Mouse (Mus musculus) intestine, postnatal 0 days (tissue): ENCODE results near the gene 9330182L06Rik. TPM values are rescaled to one million over a fixed set of nuclear protein-coding genes. Genes with fewer than 3 reads are reported as not detected.
A peak's percentile ranks its signal among the peaks of the same experiment; 100 is the strongest.

Experiments used
- ATAC-seq: fragments of 200-750 bp; cut with Nextera tagmentation; 2 replicates; pipeline ENCODE4 v1.8.0; 2017; ENCODE audit warnings: mild to moderate bottlenecking, moderate TSS enrichment, moderate library complexity
- H3K27ac ChIP-seq: fragments of 300-500 bp; sonication (generic); 2 replicates; pipeline ENCODE4 v1.5.1; 2014; ENCODE audit warnings: mild to moderate bottlenecking, low read depth, low read length, moderate library complexity
- H3K27me3 ChIP-seq: fragments of 300-500 bp; sonication (generic); replicated peaks from 2 replicates; pipeline ENCODE4 v1.6.1; 2014; ENCODE audit warnings: low read length, mixed read lengths; ENCODE audit not compliant: control insufficient read depth, insufficient read depth
- H3K36me3 ChIP-seq: fragments of 300-500 bp; sonication (generic); 2 replicates; pipeline ENCODE4 v1.6.1; 2014; ENCODE audit warnings: mild to moderate bottlenecking, moderate library complexity; ENCODE audit not compliant: control insufficient read depth, insufficient read depth
- H3K4me1 ChIP-seq: fragments of 300-500 bp; sonication (generic); replicated peaks from 2 replicates; pipeline ENCODE4 v1.6.1; 2014; ENCODE audit warnings: antibody characterized with exemption, low read length, mixed read lengths; ENCODE audit not compliant: control insufficient read depth, insufficient read depth
- H3K4me2 ChIP-seq: fragments of 300-500 bp; sonication (generic); replicated peaks from 2 replicates; pipeline ENCODE4 v1.6.1; 2014; ENCODE audit warnings: low read depth, mild to moderate bottlenecking, moderate library complexity
- H3K4me3 ChIP-seq: fragments of 300-500 bp; sonication (generic); 2 replicates; pipeline ENCODE4 v1.5.1; 2014; ENCODE audit warnings: low read depth, low read length
- H3K9ac ChIP-seq: fragments of 300-500 bp; sonication (generic); 2 replicates; pipeline ENCODE4 v1.6.1; 2014; ENCODE audit warnings: mild to moderate bottlenecking, low read depth, low read length
- H3K9me3 ChIP-seq: fragments of 300-500 bp; sonication (generic); 2 replicates; pipeline ENCODE4 v1.6.1; 2016; ENCODE audit warnings: mixed run types; ENCODE audit not compliant: control insufficient read depth
- CTCF ChIP-seq: sonication (generic); IDR thresholded peaks from 2 replicates; pipeline ENCODE4 v1.5.1; 2016; ENCODE audit warnings: low read depth, mild to moderate bottlenecking, control low read depth, antibody characterized with exemption, moderate library complexity
- WGBS: fragments of 180-500 bp; shearing (Covaris S2); extraction: QIAGEN DNeasy Blood & Tissue Kit; methylation state at CpG from one replicate; pipeline ENCODE4 v1.1.7; 2014; 5-methylcytosine and 5-hydroxymethylcytosine counted together
- polyA plus RNA-seq: library from polyadenylated mRNA; unstranded; fragments of >200 nt; fragmentation: Nextera tagmentation; extraction: Ambion mirVana; gene quantifications from 2 replicates; pipeline ENCODE4 v1.2.1, GENCODE M21; 2015

The 9330182L06Rik gene
- polyA plus RNA-seq, 1 experiment from 2014 or later, result 1.6 TPM

- ATAC-seq, result no peak
- Histone ChIP-seq H3K4me3 (no peak overlapping the region), H3K9me3 (no peaks in the 10 kb centered on the region), H3K4me1 (no peaks in the 10 kb centered on the region), H3K27ac (no peak overlapping the region), H3K27me3 (no peaks in the 10 kb centered on the region), H3K4me2 (no peak overlapping the region), H3K36me3 (no peaks in the 10 kb centered on the region), H3K9ac (no peak overlapping the region)
- TF ChIP-seq CTCF, result peak; percentile 80
- 47% methylated on average over 10 of the region's 10 CpGs for WGBS
Observed at GRCm38 (mm10) chr5:9427581-9428241, 161.8 kb downstream of the 9330182L06Rik start.

DNA sequence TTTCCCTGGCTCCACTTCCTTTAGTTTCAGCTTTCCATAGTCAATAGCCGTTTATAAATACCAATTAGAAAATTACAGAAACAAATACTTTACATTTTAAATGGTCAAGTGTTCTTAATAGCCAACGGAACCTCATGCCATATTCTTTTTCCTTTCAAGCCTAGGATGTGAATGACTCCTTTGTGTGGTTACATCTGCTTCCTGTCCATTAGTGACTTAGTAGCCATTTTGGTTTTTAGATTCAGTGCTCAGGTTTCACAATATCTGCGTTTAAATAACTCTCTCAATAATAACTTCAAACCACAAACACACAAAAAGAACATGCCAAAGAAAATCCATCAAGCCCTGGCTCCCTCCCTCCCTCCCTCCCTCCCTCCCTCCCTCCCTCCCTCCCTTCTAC lies 162.8 kb downstream of the 9330182L06Rik start:
- Histone ChIP-seq H3K4me2 (no peak overlapping the region), H3K9me3 (no peaks in the 10 kb centered on the region), H3K27me3 (no peaks in the 10 kb centered on the region), H3K36me3 (no peaks in the 10 kb centered on the region), H3K4me1 (no peaks in the 10 kb centered on the region), H3K27ac (no peak overlapping the region), H3K4me3 (no peak overlapping the region), H3K9ac (no peak overlapping the region)
- TF ChIP-seq CTCF, result no peak
- WGBS, result 73% methylated on average over 3 of the region's 3 CpGs
- no peak for ATAC-seq

GRCm38 (mm10) chr5:9446146-9446545 lies 180.2 kb downstream of the 9330182L06Rik start:
- no peak for TF ChIP-seq CTCF
- H3K9ac ChIP-seq, result no peak overlapping the region
- H3K36me3 ChIP-seq, result no peaks in the 10 kb centered on the region
- no peak overlapping the region for H3K4me2 ChIP-seq
- no peaks in the 10 kb centered on the region for H3K4me1 ChIP-seq
- no peaks in the 10 kb centered on the region for H3K9me3 ChIP-seq
- no peak overlapping the region for H3K4me3 ChIP-seq
- 6% methylated on average over 1 of the region's 1 CpGs for WGBS
- no peaks in the 10 kb centered on the region for H3K27me3 ChIP-seq
- H3K27ac ChIP-seq, result no peak overlapping the region
- no peak for ATAC-seq

GRCm38 (mm10) chr5:9448931-9449330 lies 183.0 kb downstream of the 9330182L06Rik start:
- Histone ChIP-seq H3K36me3 (no peaks in the 10 kb centered on the region), H3K27me3 (no peaks in the 10 kb centered on the region), H3K4me3 (no peak overlapping the region), H3K9me3 (no peaks in the 10 kb centered on the region), H3K4me1 (no peaks in the 10 kb centered on the region), H3K9ac (no peak overlapping the region), H3K4me2 (no peak overlapping the region), H3K27ac (no peak overlapping the region)
- no peak for TF ChIP-seq CTCF
- 84% methylated on average over 6 of the region's 6 CpGs for WGBS
- ATAC-seq, result no peak

GRCm38 (mm10) chr5:9449570-9449969 lies 183.7 kb downstream of the 9330182L06Rik start:
- 73% methylated on average over 5 of the region's 5 CpGs for WGBS
- Histone ChIP-seq H3K27me3 (no peaks in the 10 kb centered on the region), H3K9me3 (no peaks in the 10 kb centered on the region), H3K36me3 (no peaks in the 10 kb centered on the region), H3K4me2 (no peak overlapping the region), H3K4me1 (no peaks in the 10 kb centered on the region), H3K4me3 (no peak overlapping the region), H3K27ac (no peak overlapping the region), H3K9ac (no peak overlapping the region)
- no peak for ATAC-seq
- peak; percentile 29; the same call in 1 of the 2 replicates for TF ChIP-seq CTCF

GRCm38 (mm10) chr5:9453298-9453697 lies 187.4 kb downstream of the 9330182L06Rik start:
- TF ChIP-seq CTCF, result no peak
- Histone ChIP-seq H3K27ac (no peak overlapping the region), H3K9me3 (no peaks in the 10 kb centered on the region), H3K4me1 (no peaks in the 10 kb centered on the region), H3K36me3 (no peaks in the 10 kb centered on the region), H3K4me3 (no peak overlapping the region), H3K9ac (no peak overlapping the region), H3K4me2 (no peak overlapping the region), H3K27me3 (no peaks in the 10 kb centered on the region)
- WGBS, result 90% methylated on average over 2 of the region's 2 CpGs
- ATAC-seq, result no peak
